ENCODE assay signal across 15 mouse cellular contexts in the genomic region with DNA sequence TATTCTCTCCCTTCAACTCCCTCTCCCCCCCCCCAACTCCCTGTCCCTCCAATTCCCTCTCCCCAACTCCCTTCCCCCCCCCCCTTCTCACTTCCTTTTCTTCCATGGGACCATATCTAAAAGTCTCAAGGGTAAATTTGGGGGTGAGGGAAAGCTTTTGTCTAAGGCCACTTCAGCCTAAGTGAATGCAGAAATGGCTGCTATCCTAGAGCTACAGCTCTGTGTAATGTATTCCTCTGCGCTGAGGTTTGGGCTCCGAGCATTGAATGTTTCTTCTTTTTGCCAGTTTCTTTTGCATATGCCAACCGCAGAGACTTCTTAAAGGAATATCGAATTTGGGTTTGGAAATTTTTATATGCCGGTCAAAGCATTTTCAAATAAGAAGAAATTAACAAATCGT. TPM values are rescaled to one million over a fixed set of nuclear protein-coding genes. Genes with fewer than 3 reads are reported as not detected.
DNase-seq lines count a peak whose midpoint lies in the region; ATAC-seq and TF ChIP-seq lines count a peak whose summit lies in the region.
"Had no signal": no experiment of that assay in that cellular context is flagged by ENCODE, and none has a peak within 500 bp of the region (broad histone marks: within the 10 kb centered on the region; RNA-seq: fewer than 3 reads in every experiment).

No protein-coding gene starts in this region.

- DNase-seq in heart, adult 11 months = no peak
- no peak for DNase-seq in testis, postnatal 14 days (ENCODE audit: low spot score)
- no peak for DNase-seq in cerebellum, adult 18-20 months
- no peak for DNase-seq in thymus, postnatal 36 days
- DNase-seq: cerebellum, adult 8-10 months; kidney, adult 2 months; kidney, postnatal 4 days; liver had no signal

- no peak overlapping the region for H3K4me3 ChIP-seq in heart, embryonic 13.5 days
- H3K4me3 ChIP-seq in testis, adult 2 months (ENCODE audit: control insufficient read depth, low read depth, low read length) = peak overlapping the region; percentile 54; the same call in 1 of the 2 replicates
- no peak overlapping the region for H3K4me3 ChIP-seq in hindbrain, embryonic 16.5 days (ENCODE audit: low read length)
- H3K4me3 ChIP-seq: megakaryocyte, embryonic 14.5 days; neural tube, embryonic 13.5 days had no signal

- WGBS in heart, embryonic 13.5 days = 77% methylated on average over 6 of the region's 6 CpGs
- WGBS in hindbrain, embryonic 16.5 days = 75% methylated on average over 6 of the region's 6 CpGs

- no peak overlapping the region for H3K4me2 ChIP-seq in heart, embryonic 13.5 days
- 0 out of 2 replicates have a peak overlapping the region, but pooled peaks have one; percentile 2 for H3K4me2 ChIP-seq in hindbrain, embryonic 16.5 days (ENCODE audit: low read length)
- H3K4me2 ChIP-seq: neural tube, embryonic 13.5 days had no signal

- H3K9ac ChIP-seq in heart, embryonic 13.5 days = peak overlapping the region; percentile 11; the same call in 1 of the 2 replicates
- H3K9ac ChIP-seq in hindbrain, embryonic 16.5 days (ENCODE audit: low read depth, low read length) = no peak overlapping the region
- H3K9ac ChIP-seq: neural tube, embryonic 13.5 days had no signal

- H3K4me1 ChIP-seq in heart, embryonic 13.5 days = peaks cover 26% of the 10 kb centered on the region
- peaks cover 6% of the 10 kb centered on the region; the same call in 1 of the 2 replicates for H3K4me1 ChIP-seq in testis, adult 2 months (ENCODE audit: control insufficient read depth, insufficient read depth, low read length)
- H3K4me1 ChIP-seq in hindbrain, embryonic 16.5 days (ENCODE audit: control insufficient read depth, insufficient read depth, low read depth, low read length) = no peaks in the 10 kb centered on the region
- H3K4me1 ChIP-seq: neural tube, embryonic 13.5 days had no signal

- no peak for TF ChIP-seq POLR2A in testis, adult 2 months (IDR thresholded peaks at IDR 0.05; ENCODE audit: control insufficient read depth, low read depth, low read length)

- H3K27ac ChIP-seq in heart, embryonic 13.5 days (replicated peaks) = peak overlapping the region; percentile 61
- H3K27ac ChIP-seq in testis, adult 2 months (ENCODE audit: control insufficient read depth, insufficient read depth, low read depth, low read length) = no peak overlapping the region
- H3K27ac ChIP-seq in hindbrain, embryonic 16.5 days (ENCODE audit: low read depth, low read length) = peak overlapping the region; percentile 66
- H3K27ac ChIP-seq: neural tube, embryonic 13.5 days had no signal

- ATAC-seq in heart, embryonic 13.5 days (ENCODE audit: extremely low read depth, insufficient number of reproducible peaks, low FRiP score, low TSS enrichment) = no peak
- peak; percentile 82 for ATAC-seq in hindbrain, embryonic 16.5 days
- ATAC-seq: activated CD4-positive, CD25-positive, alpha-beta regulatory T cell, adult 4 months; CD4-positive, CD25-positive, alpha-beta regulatory T cell, adult 4 months had no signal

- TF ChIP-seq CTCF in testis, adult 2 months (IDR thresholded peaks at IDR 0.05; ENCODE audit: control insufficient read depth, insufficient read depth, insufficient replicate concordance, low read depth, low read length) = no peak

- no peaks in the 10 kb centered on the region for H3K36me3 ChIP-seq in heart, embryonic 13.5 days
- H3K36me3 ChIP-seq in testis, adult 2 months (ENCODE audit: control insufficient read depth, insufficient read depth, low read length) = no peaks in the 10 kb centered on the region
- no peaks in the 10 kb centered on the region for H3K36me3 ChIP-seq in hindbrain, embryonic 16.5 days (ENCODE audit: control insufficient read depth, insufficient read depth, low read length)
- H3K36me3 ChIP-seq: neural tube, embryonic 13.5 days had no signal

- H3K9me3 ChIP-seq in heart, embryonic 13.5 days = no peaks in the 10 kb centered on the region
- no peaks in the 10 kb centered on the region for H3K9me3 ChIP-seq in hindbrain, embryonic 16.5 days (ENCODE audit: control insufficient read depth, low read length)
- H3K9me3 ChIP-seq: megakaryocyte, embryonic 14.5 days; neural tube, embryonic 13.5 days had no signal

- H3K27me3 ChIP-seq in heart, embryonic 13.5 days (replicated peaks) = no peaks in the 10 kb centered on the region
- no peaks in the 10 kb centered on the region for H3K27me3 ChIP-seq in testis, adult 2 months (ENCODE audit: control insufficient read depth, insufficient read depth, low read length)
- H3K27me3 ChIP-seq in hindbrain, embryonic 16.5 days (replicated peaks; ENCODE audit: control insufficient read depth, insufficient read depth, low read length) = no peaks in the 10 kb centered on the region
- H3K27me3 ChIP-seq: megakaryocyte, embryonic 14.5 days; neural tube, embryonic 13.5 days had no signal

RNA-seq across cellular contexts. Expression of a gene that starts 28.7 kb away (rescaled TPM):
- polyA plus RNA-seq in heart, embryonic 13.5 days (2015; fragmentation: Nextera tagmentation; extraction: Ambion mirVana) = 88.1 and 100.0 TPM in 2 replicates
- 13.7 and 15.2 TPM in 2 replicates for polyA plus RNA-seq in testis, adult 2 months (2012; rRNA removed)
- 62.5 and 70.6 TPM in 2 replicates for polyA plus RNA-seq in hindbrain, embryonic 16.5 days (2015; fragmentation: Nextera tagmentation; extraction: Ambion mirVana)
